Mouse (Mus musculus) NIH3T3 (cell line): Measurements from ENCODE around the gene Sobp.

Source experiments
- DNase-seq: peaks from one replicate; pipeline ENCODE4 v3.0.0-alpha.2; 2012; ENCODE audit warnings: low read depth

Sobp gene

DNA sequence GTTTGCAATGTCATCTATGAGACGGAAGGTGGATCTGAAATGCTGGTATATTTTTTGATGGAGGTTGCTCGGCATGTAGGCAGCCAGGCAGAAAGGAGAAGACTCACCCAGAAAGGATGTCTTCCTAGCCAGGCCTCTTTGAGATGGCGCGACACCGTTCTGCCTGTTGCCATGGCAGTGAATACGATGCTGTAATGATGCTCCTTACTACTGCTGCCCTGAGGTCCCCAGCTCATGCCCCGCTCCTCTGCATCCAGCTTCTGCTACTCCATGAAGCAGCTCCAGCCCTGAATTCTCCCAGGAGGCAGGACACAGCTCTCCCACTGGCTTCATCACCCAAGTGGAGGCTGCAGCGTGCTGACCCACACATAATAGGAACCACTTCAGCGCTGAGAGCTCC lies 183.3 kb downstream of the Sobp start:
- DNase-seq, result no peak

DNA sequence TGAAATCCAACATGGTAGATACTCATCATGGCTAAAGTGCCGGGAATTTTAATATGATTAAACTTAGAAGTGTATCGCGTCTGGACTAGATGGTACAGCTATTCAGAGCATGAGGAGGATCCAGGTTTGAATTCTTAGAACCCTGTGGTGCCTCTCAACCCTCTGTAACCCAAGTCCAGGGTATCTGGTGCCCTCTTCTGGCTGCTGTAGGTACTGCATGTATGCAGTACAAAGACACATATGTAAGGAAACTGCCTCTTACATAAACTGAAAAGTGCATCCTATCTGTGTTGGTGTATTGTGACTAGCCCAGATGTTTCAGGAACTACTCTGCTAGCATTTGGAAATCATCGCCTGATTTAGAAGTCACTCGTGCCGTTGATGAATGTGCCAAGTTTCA lies 184.4 kb downstream of the Sobp start:
- peak; percentile 85 for DNase-seq

DNA sequence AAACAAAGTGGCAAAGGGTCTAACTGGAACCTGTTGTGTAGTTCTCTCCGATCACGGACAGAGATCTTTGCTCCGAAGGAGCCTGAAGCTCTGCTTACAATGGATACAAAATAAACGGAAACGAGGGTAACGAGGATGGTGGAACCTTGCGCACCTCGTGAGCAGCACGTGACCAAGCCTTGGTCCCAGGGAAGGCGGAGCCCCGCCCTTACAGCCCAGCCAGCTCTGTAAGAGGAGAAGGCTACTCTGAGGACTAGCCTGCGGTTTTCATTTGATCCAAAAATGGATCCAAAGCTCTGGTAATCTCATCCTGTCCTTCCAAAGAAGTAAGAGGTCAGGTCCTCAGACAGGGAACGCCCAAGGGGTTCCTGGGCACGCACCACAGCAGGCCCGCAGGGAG lies 185.7 kb downstream of the Sobp start:
- DNase-seq, result no peak

DNA sequence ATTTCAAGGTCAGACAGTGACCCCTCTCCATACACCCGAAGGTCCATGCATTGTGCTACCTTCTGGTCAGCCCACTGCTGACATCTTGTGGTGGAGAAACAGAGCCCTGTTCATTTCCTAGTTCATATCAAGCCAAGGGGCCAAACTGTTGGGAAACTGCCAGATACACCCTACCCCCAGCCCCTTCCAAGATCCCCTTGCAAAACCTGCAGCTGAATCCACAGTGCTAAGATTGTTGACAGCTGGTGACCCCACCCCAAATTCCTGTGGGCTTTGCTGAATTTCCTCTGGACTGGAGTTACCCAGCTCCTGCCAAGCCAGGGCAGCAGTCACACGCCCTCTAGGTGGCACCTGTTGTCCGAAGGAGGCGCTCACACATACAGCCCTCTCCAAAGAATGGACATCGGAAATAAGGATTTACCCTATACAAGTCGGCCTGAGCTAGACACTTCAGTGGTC lies 186.7 kb downstream of the Sobp start:
- DNase-seq, result peak; percentile 46

DNA sequence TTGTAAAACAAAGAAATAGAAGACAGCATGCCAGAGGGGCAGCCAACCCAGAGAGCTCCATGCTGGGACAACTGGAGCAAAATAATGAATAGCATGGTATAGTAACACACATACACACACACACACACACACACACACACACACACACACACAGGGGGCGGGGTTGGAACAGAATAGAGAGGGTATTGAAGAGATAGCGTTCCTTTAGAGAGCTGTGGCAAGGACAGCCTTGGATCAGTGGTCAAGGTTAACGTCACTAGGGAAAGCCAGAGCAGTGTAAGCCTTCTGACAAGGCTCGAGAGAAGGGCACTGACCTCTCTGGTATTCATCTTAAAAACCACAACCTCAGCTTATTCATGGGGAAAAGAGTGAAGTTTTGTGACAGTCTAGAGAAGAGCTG lies 189.4 kb downstream of the Sobp start:
- DNase-seq, result no peak

DNA sequence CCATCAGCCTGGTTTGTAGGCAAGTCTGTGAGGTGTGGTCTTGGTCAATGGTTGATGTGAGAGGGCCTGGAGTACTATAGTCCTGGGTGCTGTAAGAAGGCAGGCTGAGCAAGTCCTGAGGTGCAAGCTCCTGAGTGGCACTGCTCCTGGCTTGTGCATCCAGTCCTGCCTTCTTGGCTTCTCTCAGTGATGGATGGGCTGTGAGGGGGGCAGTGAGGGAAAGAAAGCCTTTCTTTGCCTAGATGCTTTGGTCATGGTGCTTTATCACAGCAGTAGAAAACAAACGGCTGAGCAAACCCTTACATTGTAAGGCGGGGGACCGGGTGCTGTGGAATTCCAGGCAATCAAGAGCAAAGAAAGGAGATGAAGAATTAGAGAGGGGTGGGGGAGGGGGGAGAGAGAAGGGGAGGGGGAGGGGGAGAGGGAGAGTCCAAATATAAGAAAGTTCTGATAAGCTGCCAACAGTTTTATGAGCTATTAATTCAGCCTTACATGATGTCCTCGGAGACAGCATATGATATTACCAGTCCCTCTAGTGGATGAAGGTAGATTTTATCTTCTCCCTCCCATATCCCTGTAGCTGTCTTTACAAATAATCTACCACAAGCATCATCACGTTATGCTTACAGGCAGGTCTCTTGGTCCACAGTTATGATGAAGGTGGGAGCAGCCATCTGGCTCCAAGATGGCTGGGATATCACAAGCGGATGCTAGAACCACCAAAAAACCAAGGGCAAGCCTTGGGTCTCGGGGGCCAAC lies 193.2 kb downstream of the Sobp start:
- DNase-seq, result no peak

DNA sequence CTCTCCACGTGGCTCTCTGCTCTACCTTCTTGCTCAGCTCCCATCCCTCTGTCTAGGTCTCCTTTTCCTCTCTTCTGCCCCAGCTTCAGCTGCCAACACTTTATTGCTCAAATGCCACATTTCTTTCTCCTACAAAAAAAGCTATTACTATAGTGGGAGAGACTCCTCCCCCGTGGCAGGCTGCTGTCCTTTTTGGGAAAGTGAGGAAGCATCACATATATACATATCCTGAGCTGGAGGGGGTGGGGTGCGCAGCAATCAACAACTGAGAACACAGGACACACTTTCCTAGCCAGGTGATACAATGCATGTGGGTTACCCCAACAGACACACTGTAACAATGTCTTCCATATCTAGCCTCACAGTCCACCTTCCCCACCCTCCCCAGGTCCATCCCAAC lies 196.0 kb downstream of the Sobp start:
- no peak for DNase-seq

DNA sequence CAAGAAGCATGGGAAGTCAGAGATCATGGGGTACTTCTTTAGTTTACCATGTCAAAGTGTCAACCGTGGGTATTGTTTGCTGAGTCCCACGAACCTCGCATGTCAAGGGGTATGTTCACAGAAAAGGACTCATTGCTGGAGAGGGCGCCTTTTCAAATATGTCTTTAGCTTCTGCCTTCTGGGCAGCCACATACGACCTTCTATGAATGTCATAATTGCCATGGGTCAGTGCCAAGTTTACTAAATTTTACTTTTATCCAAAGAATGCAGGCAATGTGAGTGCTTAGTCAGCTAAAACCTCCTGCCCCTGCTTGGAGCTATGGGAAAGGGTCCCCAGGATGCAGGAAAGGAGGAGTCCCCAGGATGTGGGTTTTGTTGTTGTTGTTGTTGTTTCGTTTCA lies 197.8 kb downstream of the Sobp start:
- DNase-seq, result no peak

DNA sequence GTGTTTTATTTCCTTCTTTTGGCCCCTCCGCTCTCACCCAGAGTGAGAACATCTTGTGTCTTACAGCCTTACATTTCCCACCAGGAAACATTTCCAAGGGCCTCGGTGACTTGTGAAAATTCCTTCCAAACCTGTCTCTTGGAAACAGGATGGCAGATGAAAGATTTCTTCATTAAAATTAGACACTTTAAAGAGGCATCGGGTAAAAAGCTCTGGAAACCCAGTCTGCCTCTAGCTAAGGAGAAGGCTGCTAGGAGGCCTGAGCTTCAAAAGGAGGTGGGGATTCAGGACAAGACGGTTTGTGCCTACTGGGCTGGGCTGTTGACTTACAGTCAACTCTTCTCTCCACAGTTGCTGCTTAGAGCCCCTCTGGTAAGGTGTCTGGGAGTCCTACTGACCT lies 200.8 kb downstream of the Sobp start:
- DNase-seq, result no peak

DNA sequence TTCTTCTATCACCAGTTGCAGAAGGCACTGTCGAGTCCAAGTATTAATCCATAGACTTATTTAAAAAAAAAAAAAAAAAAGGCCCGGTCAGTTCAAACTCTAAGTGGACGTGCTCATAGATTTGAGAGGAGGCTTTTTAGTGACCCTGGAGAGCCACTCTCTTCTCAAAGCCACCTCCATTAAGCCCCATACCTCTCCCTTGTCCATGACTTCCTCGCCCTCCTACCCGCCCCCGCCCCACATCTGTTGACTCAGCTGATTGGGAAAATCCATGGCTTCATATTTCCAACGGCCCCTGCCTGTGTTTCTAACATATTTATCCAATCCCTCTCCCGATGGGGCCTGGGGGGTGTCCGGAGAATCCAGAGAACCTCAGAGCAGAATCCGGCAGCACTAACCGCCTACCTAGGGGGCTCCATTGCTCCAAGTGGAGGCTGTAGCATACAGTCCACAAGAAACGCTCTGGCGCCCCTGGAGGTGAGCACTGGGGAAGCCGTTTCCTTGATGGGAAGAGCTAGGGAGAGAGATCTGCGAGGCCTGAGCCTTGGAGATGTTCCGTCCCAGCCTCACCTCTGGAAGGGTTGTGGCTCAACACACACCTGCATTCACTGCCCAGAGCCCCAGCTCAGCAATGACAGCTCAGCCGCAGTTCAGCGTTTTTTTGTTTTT lies 201.7 kb downstream of the Sobp start:
- peak; percentile 57 for DNase-seq

DNA sequence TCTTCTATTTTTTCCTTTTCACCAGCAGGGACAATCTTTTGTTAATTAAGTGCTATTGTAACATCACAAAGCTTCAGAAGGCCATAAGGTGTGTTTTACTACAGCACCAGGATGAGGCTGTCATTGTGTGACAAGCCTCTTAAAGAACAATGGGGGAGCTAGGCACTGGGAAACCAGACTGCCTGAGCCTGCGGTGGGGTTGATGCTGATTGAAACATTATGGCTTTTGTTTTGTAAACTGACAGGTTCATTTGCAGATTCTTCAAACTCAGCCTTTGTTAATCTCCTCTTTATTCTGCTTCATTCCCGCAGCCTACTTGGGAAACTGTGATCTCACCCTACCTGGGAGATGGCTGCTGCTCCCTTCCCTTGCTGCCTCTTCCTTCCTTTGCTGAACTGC lies 206.0 kb downstream of the Sobp start:
- DNase-seq, result no peak

DNA sequence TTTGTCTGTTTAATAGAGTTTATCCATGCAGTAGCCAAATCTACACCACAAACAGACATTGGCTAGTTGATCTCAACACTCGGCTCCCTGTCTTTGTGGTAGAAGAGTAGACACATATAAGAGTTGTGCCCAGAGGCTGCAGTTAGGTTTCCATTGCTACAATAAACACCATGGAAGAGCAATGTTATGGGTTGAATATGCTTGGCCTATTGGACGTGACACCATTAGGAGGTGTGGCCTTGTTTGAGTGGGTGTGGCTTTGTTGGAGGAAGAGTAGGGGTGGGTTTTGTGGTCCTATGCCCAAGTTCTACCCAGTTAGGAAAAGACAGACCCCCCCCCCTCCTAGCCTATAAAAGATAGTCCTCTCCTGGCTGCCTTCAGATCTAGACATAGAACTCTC lies 211.3 kb downstream of the Sobp start:
- no peak for DNase-seq

DNA sequence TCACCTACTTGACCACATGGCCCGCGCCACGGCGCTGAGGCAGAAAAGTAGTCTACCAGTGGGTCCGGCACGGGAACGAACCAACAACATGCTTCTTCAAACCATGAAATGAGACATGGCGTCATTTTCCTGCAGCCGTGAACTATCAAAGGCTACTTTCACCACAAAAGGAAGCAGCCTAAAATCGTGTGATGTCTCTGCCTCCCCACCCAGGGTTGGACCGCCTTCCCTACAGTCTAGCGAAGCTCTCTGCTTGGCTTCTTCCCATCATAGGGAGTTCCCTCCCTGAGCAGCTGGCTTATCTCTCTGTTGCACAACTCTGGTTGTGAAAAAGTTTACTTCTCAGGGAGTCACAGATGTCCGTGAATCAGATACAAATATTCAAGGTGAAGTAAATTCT lies 211.7 kb downstream of the Sobp start:
- no peak for DNase-seq

DNA sequence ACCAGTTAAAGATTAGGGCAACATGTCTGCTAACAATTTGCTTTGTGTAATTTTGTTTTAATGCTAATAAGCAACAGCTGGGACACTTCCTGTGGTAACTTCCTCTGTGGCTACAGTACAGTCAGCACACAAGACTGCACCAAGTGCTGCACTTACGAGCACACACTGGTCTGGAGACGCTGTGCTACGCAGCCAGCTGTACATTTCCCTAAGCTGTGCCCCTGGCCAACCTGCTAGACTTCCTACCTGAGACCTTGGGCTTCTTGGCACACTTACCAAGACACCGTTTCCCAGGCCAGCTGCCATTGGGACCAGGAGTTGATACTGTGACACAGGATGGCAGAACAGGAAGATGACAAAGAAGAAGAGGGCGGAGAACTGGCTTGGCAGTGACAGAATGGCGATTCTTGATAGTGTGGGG lies 212.1 kb downstream of the Sobp start:
- DNase-seq, result no peak

DNA sequence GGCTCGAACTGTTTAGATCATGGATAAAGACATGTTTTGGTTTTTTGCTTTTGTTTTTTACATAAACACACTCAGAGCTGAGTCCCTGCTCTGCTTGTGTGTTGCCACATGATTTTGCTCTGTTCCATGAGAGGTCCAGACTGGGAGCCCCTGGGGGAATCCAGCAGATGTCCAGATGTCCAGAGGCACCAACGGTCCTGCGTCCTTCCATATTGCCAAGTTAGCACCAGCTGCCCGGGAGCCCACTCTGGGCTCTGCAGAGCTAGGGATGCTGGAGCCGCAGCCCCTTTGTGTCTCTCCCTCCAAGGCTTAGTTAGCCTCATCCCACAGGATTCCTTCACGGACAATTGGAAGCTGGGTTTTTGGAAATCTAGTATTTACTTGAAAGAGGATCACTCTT lies 212.6 kb downstream of the Sobp start:
- DNase-seq, result no peak

DNA sequence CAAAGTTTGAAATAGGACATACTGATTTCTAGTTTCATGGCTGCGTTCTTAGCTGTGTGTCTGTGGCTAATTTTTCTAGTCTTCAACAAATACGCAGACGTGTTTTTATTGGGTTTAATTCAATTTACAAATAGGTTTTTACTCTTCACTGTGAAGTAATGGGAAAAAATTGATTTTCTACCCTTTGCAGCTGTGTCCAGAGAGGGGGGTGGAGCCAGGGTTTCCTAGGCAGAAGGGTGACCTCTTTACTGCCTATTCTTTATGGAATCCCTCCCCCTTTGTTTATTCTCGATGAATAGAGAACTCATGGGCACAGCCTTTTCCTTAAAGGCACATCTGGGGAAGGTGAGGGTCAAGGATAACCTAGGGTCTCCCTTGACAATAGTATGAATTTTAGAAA lies 215.6 kb downstream of the Sobp start:
- no peak for DNase-seq

DNA sequence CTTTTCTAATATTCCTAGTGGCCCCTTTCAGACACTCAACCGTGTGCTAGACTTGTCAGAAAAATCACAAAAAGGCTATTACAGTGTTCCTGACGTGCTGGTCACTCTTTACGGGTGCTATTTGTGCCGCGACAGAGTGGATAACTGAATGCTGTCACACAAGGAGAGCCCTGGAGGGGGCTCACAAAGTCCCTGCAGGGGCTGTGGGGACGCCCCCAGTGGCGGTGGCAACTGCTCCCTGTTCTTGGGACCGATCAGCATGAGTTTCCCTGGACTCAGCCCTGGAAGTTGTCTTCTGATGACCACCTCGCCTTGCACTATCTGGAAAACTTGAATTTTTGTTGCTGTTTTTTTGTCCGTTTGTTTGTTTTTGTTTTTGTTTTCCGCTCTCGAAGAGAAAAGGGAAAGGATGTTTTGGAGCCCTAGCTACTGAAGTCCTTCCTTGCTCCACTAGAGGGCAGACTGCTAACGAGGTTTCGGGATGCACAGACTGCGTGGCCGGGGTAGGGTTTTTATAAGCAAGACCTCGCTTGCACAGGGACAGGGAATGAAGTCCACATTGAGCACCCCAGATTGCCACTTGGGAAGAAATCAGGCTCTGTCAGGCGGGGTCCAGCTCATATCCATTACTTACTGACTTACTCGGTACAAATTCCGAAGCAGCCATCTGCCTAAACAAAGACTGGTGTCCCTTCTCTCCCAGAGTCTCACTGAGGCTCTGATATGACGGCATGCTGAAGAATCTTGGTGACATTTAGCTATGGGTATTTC lies 216.3 kb downstream of the Sobp start:
- peak; percentile 85 for DNase-seq

DNA sequence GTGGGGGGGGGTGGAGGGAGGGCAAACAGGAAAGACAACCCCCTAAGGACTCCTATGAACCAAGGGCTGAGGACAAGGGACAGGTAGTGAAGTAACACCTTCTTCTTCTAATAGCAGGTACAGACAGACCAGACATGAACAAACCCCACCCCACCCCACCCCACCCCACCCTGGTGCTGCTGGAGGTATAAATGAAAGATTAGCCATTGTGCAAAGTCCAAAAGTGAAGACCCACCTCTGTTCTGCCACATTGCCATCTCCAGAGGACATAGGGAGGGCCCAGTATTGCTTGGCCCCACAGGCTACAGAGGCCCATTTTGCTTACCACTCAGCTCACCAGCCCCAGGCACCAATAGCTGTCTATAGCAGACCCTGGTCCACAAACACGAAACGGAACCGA lies 219.1 kb downstream of the Sobp start:
- DNase-seq, result no peak

DNA sequence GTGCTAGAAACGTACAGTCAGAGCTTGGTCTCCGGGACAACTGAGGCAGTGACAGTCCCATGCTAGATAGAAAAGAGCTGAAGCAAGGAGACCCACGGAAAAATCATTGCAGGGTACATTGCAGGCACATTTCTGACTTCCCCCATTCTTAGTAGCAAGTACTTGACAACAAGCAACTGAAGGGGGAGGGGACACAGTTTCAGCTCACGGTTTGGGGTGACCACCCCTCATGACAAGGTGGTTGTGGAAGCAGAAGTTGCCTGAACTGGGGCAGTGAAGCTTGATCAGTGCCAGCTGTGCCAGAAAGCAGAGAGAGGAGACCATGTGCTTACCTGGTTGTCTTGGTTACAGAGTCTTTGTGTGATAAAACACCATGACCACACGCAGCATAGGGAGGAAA lies 220.7 kb downstream of the Sobp start:
- no peak for DNase-seq
